Mouse (Mus musculus): ENCODE measurements around the gene Hist1h1e. TPM values are rescaled to one million over a fixed set of nuclear protein-coding genes. Genes with fewer than 3 reads are reported as not detected.
A peak's percentile ranks its signal among the peaks of the same experiment; 100 is the strongest.

Hist1h1e gene
- total RNA-seq (2021): 10 to 100 TPM; 41.8 to 45.0 TPM
- long read RNA-seq: 0 reads

GRCm38 (mm10) chr13:23622175-23622671, at the start of gene Hist1h1e:
Hist1h1e (minus strand) TSS chr13:23622558.
- peak; percentile 77 to 86 for DNase-seq (ENCODE audit: low spot score in 2 of 2)

- no peak for DNase-seq (ENCODE audit: low spot score in 2 of 2)
Measured at GRCm38 (mm10) chr13:23662536-23662935, 40.2 kb upstream of the Hist1h1e start.

- DNase-seq (ENCODE audit: low spot score in 2 of 2): no peak
Measured at GRCm38 (mm10) chr13:23659636-23660366, 37.4 kb upstream of the Hist1h1e start.

- DNase-seq (ENCODE audit: low spot score in 2 of 2): no peak
Measured at GRCm38 (mm10) chr13:23630653-23631052, 8.3 kb upstream of the Hist1h1e start.

- no peak for DNase-seq (ENCODE audit: low spot score in 2 of 2)
Measured at GRCm38 (mm10) chr13:23622861-23623450, 598 bp upstream of the Hist1h1e start.

- DNase-seq (ENCODE audit: low spot score in 2 of 2): peak; percentile 47 to 81
Measured at GRCm38 (mm10) chr13:23621532-23622174, 705 bp downstream of the Hist1h1e start.

- DNase-seq (ENCODE audit: low spot score in 2 of 2): peak; percentile 57 to 88
Measured at GRCm38 (mm10) chr13:23620733-23621531, 1.4 kb downstream of the Hist1h1e start, which contains the start of gene Hist1h2be. Hist1h2be (minus strand) TSS chr13:23621124.

GRCm38 (mm10) chr13:23620056-23620732, 2.2 kb downstream of the Hist1h1e start:
- no peak for DNase-seq (ENCODE audit: low spot score in 2 of 2)

GRCm38 (mm10) chr13:23611638-23612037, 10.7 kb downstream of the Hist1h1e start:
- no peak for DNase-seq (ENCODE audit: low spot score in 2 of 2)

- DNase-seq (ENCODE audit: low spot score in 2 of 2): no peak
Measured at GRCm38 (mm10) chr13:23610393-23610792, 12.0 kb downstream of the Hist1h1e start.

- DNase-seq (ENCODE audit: low spot score in 2 of 2): no peak
Measured at GRCm38 (mm10) chr13:23609844-23610243, 12.5 kb downstream of the Hist1h1e start.

GRCm38 (mm10) chr13:23609209-23609608, 13.1 kb downstream of the Hist1h1e start:
- DNase-seq (ENCODE audit: low spot score in 2 of 2): no peak

- no peak for DNase-seq (ENCODE audit: low spot score in 2 of 2)
Measured at GRCm38 (mm10) chr13:23605052-23605451, 17.3 kb downstream of the Hist1h1e start.

- no peak for DNase-seq (ENCODE audit: low spot score in 2 of 2)
Measured at GRCm38 (mm10) chr13:23604452-23604851, 17.9 kb downstream of the Hist1h1e start.

GRCm38 (mm10) chr13:23603182-23603699, 19.1 kb downstream of the Hist1h1e start:
- no peak for DNase-seq (ENCODE audit: low spot score in 2 of 2)

- peak; percentile 57 to 78 for DNase-seq (ENCODE audit: low spot score in 2 of 2)
Measured at GRCm38 (mm10) chr13:23597957-23598356, 24.4 kb downstream of the Hist1h1e start.

GRCm38 (mm10) chr13:23595622-23596372, 26.6 kb downstream of the Hist1h1e start:
- no peak for DNase-seq (ENCODE audit: low spot score in 2 of 2)

GRCm38 (mm10) chr13:23595185-23595584, 27.2 kb downstream of the Hist1h1e start:
- no peak for DNase-seq (ENCODE audit: low spot score in 2 of 2)

GRCm38 (mm10) chr13:23593051-23593770, 29.1 kb downstream of the Hist1h1e start:
- no peak for DNase-seq (ENCODE audit: low spot score in 2 of 2)

All from layer of hippocampus, adult 18-20 months (tissue).